ENCODE assay signal across 8 mouse cellular contexts in genomic region chr11:6406251-6407161, GRCm38 (mm10). TPM values are rescaled to one million over a fixed set of nuclear protein-coding genes. Genes with fewer than 3 reads are reported as not detected.
DNase-seq lines count a peak whose midpoint lies in the region; ATAC-seq and TF ChIP-seq lines count a peak whose summit lies in the region.

No protein-coding gene starts in this region.

- H3K9me3 ChIP-seq in megakaryocyte, embryonic 14.5 days: no peaks in the 10 kb centered on the region

- peak overlapping the region; percentile 71 for H3K4me3 ChIP-seq in megakaryocyte, embryonic 14.5 days (replicated peaks)
- H3K4me3 ChIP-seq in heart, adult 2 months: no peak overlapping the region
- no peak overlapping the region for H3K4me3 ChIP-seq in lung, adult 2 months (replicated peaks; ENCODE audit: extremely low read depth, low read depth, low read length)

- H3K36me3 ChIP-seq in megakaryocyte, embryonic 14.5 days (replicated peaks; ENCODE audit: low read length): peaks cover 57% of the 10 kb centered on the region
- no peaks in the 10 kb centered on the region; the same call in none of the 2 replicates for H3K36me3 ChIP-seq in heart, adult 2 months (ENCODE audit: control insufficient read depth, insufficient read depth, low read length)

- intact Hi-C loops in heart, adult 2 months (cut with DNase I): no loop called here

- H3K4me1 ChIP-seq in megakaryocyte, embryonic 14.5 days: peaks cover 89% of the 10 kb centered on the region
- peaks cover 28% of the 10 kb centered on the region for H3K4me1 ChIP-seq in heart, adult 2 months (ENCODE audit: control insufficient read depth, insufficient read depth, low read length)
- H3K4me1 ChIP-seq in lung, adult 2 months (ENCODE audit: control insufficient read depth, insufficient read depth, low read length): peaks cover 23% of the 10 kb centered on the region

- peak; percentile 70 for TF ChIP-seq EP300 in heart, adult 2 months (IDR thresholded peaks at IDR 0.05; ENCODE audit: insufficient read depth, low read depth, low read length)

- peak overlapping the region; percentile 50 for H3K9ac ChIP-seq in heart, adult 2 months (ENCODE audit: low read depth, low read length)

- no peaks in the 10 kb centered on the region for H3K79me2 ChIP-seq in heart, adult 2 months (replicated peaks; ENCODE audit: control insufficient read depth, insufficient read depth, low read length)

- H3K27me3 ChIP-seq in megakaryocyte, embryonic 14.5 days (replicated peaks): no peaks in the 10 kb centered on the region
- no peaks in the 10 kb centered on the region for H3K27me3 ChIP-seq in heart, adult 2 months (ENCODE audit: control insufficient read depth, insufficient read depth, low read length)

- no peak for TF ChIP-seq CTCF in heart, adult 2 months (IDR thresholded peaks at IDR 0.05)
- no peak for TF ChIP-seq CTCF in lung, adult 2 months (IDR thresholded peaks at IDR 0.05; ENCODE audit: insufficient read depth, low read length)

- peak overlapping the region; percentile 86 for H3K27ac ChIP-seq in heart, adult 2 months

- WGBS in heart, adult 2 months: 21% methylated on average over 14 of the region's 14 CpGs
- WGBS in lung, adult 2 months: 25% methylated on average over 14 of the region's 14 CpGs

- no peak for ATAC-seq in megakaryocyte, adult 5-6 weeks (ENCODE audit: poor library complexity, severe bottlenecking)

- 0 out of 2 replicates have a peak, but pooled peaks have one; percentile 2 for TF ChIP-seq POLR2A in heart, adult 2 months (IDR thresholded peaks at IDR 0.05; ENCODE audit: insufficient read depth, low read depth, low read length)
- peak; percentile 1; the same call in 1 of the 2 replicates for TF ChIP-seq POLR2A in lung, adult 2 months (IDR thresholded peaks at IDR 0.05; ENCODE audit: borderline replicate concordance, extremely low read depth, low read depth, low read length)

- DNase-seq in embryo, embryonic 11 days: peak; percentile 74
- peak; percentile 74 to 84 for DNase-seq in heart, adult 2 months
- peak; percentile 81 for DNase-seq in kidney, adult 18-20 months
- peak; percentile 68 for DNase-seq in lung, adult 2 months
- peak; percentile 50 to 55 for DNase-seq in right cerebral cortex, postnatal 10 days (ENCODE audit: low spot score in 2 of 2)
- no peak for DNase-seq in ovary, postnatal 14 days (ENCODE audit: low spot score)

RNA-seq across cellular contexts. Expression of gene Ppia, which starts 8.7 kb away (rescaled TPM):
- 18.2 and 172 TPM in 2 replicates for polyA plus RNA-seq in megakaryocyte, embryonic 14.5 days (2012; ENCODE audit: insufficient read depth, low replicate concordance)
- total RNA-seq in megakaryocyte, adult 5-6 weeks (2015): 3,541 and 3,784 TPM in 2 replicates
- 1,457 and 1,607 TPM in 2 replicates for total RNA-seq in megakaryocyte, adult 5-6 weeks (2017)
- 100 to 1,000 TPM; 304 to 328 TPM for total RNA-seq in heart, adult 2 months (2021)
- polyA plus RNA-seq in heart, adult 2 months (2012; rRNA removed): 298 and 449 TPM in 2 replicates
- 407 and 532 TPM in 2 replicates for polyA plus RNA-seq in lung, adult 2 months (2012; rRNA removed)

RNA-seq across cellular contexts. Expression of gene Zmiz2, which starts 17.6 kb away (rescaled TPM):
- polyA plus RNA-seq in megakaryocyte, embryonic 14.5 days (2012; ENCODE audit: insufficient read depth, low replicate concordance): 225 and 608 TPM in 2 replicates
- total RNA-seq in megakaryocyte, adult 5-6 weeks (2015): 37.8 and 39.0 TPM in 2 replicates
- 7.9 and 12.6 TPM in 2 replicates for total RNA-seq in megakaryocyte, adult 5-6 weeks (2017)
- total RNA-seq in heart, adult 2 months (2021): 10 to 100 TPM; 36.6 to 39.3 TPM
- polyA plus RNA-seq in heart, adult 2 months (2012; rRNA removed): 26.2 and 35.7 TPM in 2 replicates
- 50.3 and 58.5 TPM in 2 replicates for polyA plus RNA-seq in lung, adult 2 months (2012; rRNA removed)

RNA-seq across cellular contexts. Expression of gene H2afv, which starts 37.7 kb away (rescaled TPM):
- polyA plus RNA-seq in megakaryocyte, embryonic 14.5 days (2012; ENCODE audit: insufficient read depth, low replicate concordance): 23.2 and 32.7 TPM in 2 replicates
- total RNA-seq in megakaryocyte, adult 5-6 weeks (2015): 235 and 240 TPM in 2 replicates
- 173 and 184 TPM in 2 replicates for total RNA-seq in megakaryocyte, adult 5-6 weeks (2017)
- total RNA-seq in heart, adult 2 months (2021): 10 to 100 TPM; 75.8 to 80.8 TPM
- polyA plus RNA-seq in heart, adult 2 months (2012; rRNA removed): 46.3 and 59.2 TPM in 2 replicates
- 39.1 and 51.4 TPM in 2 replicates for polyA plus RNA-seq in lung, adult 2 months (2012; rRNA removed)
